Mouse (Mus musculus) ES-Bruce4 (cell line): ENCODE results near the gene Tspan8.

Source experiments
- CTCF ChIP-seq: IDR thresholded peaks from one replicate; pipeline ENCODE4 v1.8.1; 2011; ENCODE audit warnings: low read depth, low read length
- EP300 ChIP-seq: IDR thresholded peaks from 2 replicates; pipeline ENCODE4 v1.6.1; 2011; ENCODE audit warnings: low read depth, low read length; ENCODE audit not compliant: insufficient read depth

DNA sequence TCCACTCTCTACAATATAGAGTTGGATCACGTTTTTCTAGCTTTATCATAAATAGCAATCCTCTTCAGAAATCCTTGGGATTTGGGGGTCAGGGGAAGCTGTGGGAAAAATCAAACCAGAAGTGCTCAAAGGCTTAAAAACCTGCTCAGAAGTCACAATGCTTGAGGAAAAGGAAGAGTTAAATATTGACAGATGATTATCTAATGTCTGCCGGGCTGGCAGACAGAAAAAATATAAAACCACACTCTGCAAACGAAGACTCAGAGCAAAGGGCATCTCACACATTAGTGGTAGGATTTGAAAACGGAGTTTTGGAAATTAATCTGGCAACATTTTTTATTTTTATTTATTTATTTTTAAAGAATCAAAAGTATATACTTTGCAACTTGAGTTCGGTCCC lies 39.3 kb upstream of the Tspan8 start:
- no peak for TF ChIP-seq CTCF
- no peak for TF ChIP-seq EP300
